Mouse (Mus musculus): Measurements from ENCODE around the gene Phf21a. TPM values are rescaled to one million over a fixed set of nuclear protein-coding genes. Genes with fewer than 3 reads are reported as not detected.

Gene Phf21a
- polyA plus RNA-seq, 1 experiment from 2014 or later, result 5.6 TPM

- no peak overlapping the region for H3K4me2 ChIP-seq
- 76% methylated on average over 7 of the region's 7 CpGs for WGBS (ENCODE audit: insufficient replicate concordance)
- ATAC-seq, result no peak
- H3K4me1 ChIP-seq, result no peaks in the 10 kb centered on the region
- H3K36me3 ChIP-seq, result no peaks in the 10 kb centered on the region
- H3K27ac ChIP-seq, result no peak overlapping the region
- H3K27me3 ChIP-seq (replicated peaks), result no peaks in the 10 kb centered on the region
- H3K4me3 ChIP-seq, result no peak overlapping the region
- no peaks in the 10 kb centered on the region for H3K9me3 ChIP-seq (replicated peaks)
- H3K9ac ChIP-seq, result no peak overlapping the region
Measured at GRCm38 (mm10) chr2:92278663-92279062, 185.7 kb downstream of the Phf21a start.

- Histone ChIP-seq H3K36me3 (no peaks in the 10 kb centered on the region), H3K9ac (no peak overlapping the region), H3K27ac (no peak overlapping the region), H3K9me3 (replicated peaks) (no peaks in the 10 kb centered on the region), H3K27me3 (replicated peaks) (no peaks in the 10 kb centered on the region), H3K4me1 (no peaks in the 10 kb centered on the region), H3K4me3 (no peak overlapping the region), H3K4me2 (no peak overlapping the region)
- WGBS (ENCODE audit: insufficient replicate concordance), result 74% methylated on average over 6 of the region's 6 CpGs
- ATAC-seq, result no peak
Measured at GRCm38 (mm10) chr2:92279398-92279797, 186.5 kb downstream of the Phf21a start.

- WGBS (ENCODE audit: insufficient replicate concordance), result 53% methylated on average over 5 of the region's 5 CpGs
- Histone ChIP-seq H3K4me1 (no peaks in the 10 kb centered on the region), H3K4me3 (no peak overlapping the region), H3K9ac (no peak overlapping the region), H3K4me2 (no peak overlapping the region), H3K27ac (no peak overlapping the region), H3K9me3 (replicated peaks) (no peaks in the 10 kb centered on the region), H3K36me3 (no peaks in the 10 kb centered on the region), H3K27me3 (replicated peaks) (no peaks in the 10 kb centered on the region)
- ATAC-seq, result no peak
Measured at GRCm38 (mm10) chr2:92285597-92285996, 192.7 kb downstream of the Phf21a start.

GRCm38 (mm10) chr2:92289335-92289734 lies 196.4 kb downstream of the Phf21a start:
- no peak overlapping the region for H3K9ac ChIP-seq
- no peak for ATAC-seq
- H3K36me3 ChIP-seq, result no peaks in the 10 kb centered on the region
- H3K27ac ChIP-seq, result no peak overlapping the region
- H3K9me3 ChIP-seq (replicated peaks), result no peaks in the 10 kb centered on the region
- no peak overlapping the region for H3K4me3 ChIP-seq
- no peak overlapping the region for H3K4me2 ChIP-seq
- H3K4me1 ChIP-seq, result no peaks in the 10 kb centered on the region
- no peaks in the 10 kb centered on the region for H3K27me3 ChIP-seq (replicated peaks)
- 65% methylated on average over 3 of the region's 3 CpGs for WGBS (ENCODE audit: insufficient replicate concordance)

- WGBS (ENCODE audit: insufficient replicate concordance), result 82% methylated on average over 3 of the region's 3 CpGs
- no peak overlapping the region for H3K4me2 ChIP-seq
- ATAC-seq, result no peak
Measured at GRCm38 (mm10) chr2:92291526-92291925, 198.6 kb downstream of the Phf21a start.

GRCm38 (mm10) chr2:92296402-92296801 lies 203.5 kb downstream of the Phf21a start:
- no peaks in the 10 kb centered on the region for H3K9me3 ChIP-seq (replicated peaks)
- H3K4me3 ChIP-seq, result no peak overlapping the region
- 3% methylated on average over 6 of the region's 6 CpGs for WGBS (ENCODE audit: insufficient replicate concordance)
- H3K27me3 ChIP-seq (replicated peaks), result no peaks in the 10 kb centered on the region
- no peak overlapping the region for H3K4me2 ChIP-seq
- H3K9ac ChIP-seq, result no peak overlapping the region
- H3K36me3 ChIP-seq, result no peaks in the 10 kb centered on the region
- no peak for ATAC-seq
- no peak overlapping the region for H3K27ac ChIP-seq
- no peaks in the 10 kb centered on the region for H3K4me1 ChIP-seq

More at GRCm38 (mm10) chr2:92291526-92291925, 198.6 kb downstream of the Phf21a start:
- Histone ChIP-seq H3K36me3 (no peaks in the 10 kb centered on the region), H3K4me3 (no peak overlapping the region), H3K9ac (no peak overlapping the region), H3K27ac (no peak overlapping the region), H3K9me3 (replicated peaks) (no peaks in the 10 kb centered on the region), H3K4me1 (no peaks in the 10 kb centered on the region), H3K27me3 (replicated peaks) (no peaks in the 10 kb centered on the region)

GRCm38 (mm10) chr2:92299896-92300295 lies 207.0 kb downstream of the Phf21a start:
- Histone ChIP-seq H3K27ac (no peak overlapping the region), H3K36me3 (no peaks in the 10 kb centered on the region), H3K9me3 (replicated peaks) (no peaks in the 10 kb centered on the region), H3K27me3 (replicated peaks) (no peaks in the 10 kb centered on the region), H3K9ac (no peak overlapping the region), H3K4me3 (no peak overlapping the region), H3K4me2 (no peak overlapping the region), H3K4me1 (no peaks in the 10 kb centered on the region)
- no peak for ATAC-seq
- WGBS (ENCODE audit: insufficient replicate concordance), result 66% methylated on average over 10 of the region's 10 CpGs

- Histone ChIP-seq H3K4me1 (no peaks in the 10 kb centered on the region), H3K4me2 (no peak overlapping the region), H3K27me3 (replicated peaks) (no peaks in the 10 kb centered on the region), H3K36me3 (no peaks in the 10 kb centered on the region), H3K9me3 (replicated peaks) (no peaks in the 10 kb centered on the region), H3K27ac (no peak overlapping the region), H3K9ac (no peak overlapping the region), H3K4me3 (no peak overlapping the region)
- 50% methylated on average over 5 of the region's 5 CpGs for WGBS (ENCODE audit: insufficient replicate concordance)
- ATAC-seq, result no peak
Measured at GRCm38 (mm10) chr2:92301849-92302607, 209.1 kb downstream of the Phf21a start.

GRCm38 (mm10) chr2:92312542-92312941 lies 219.6 kb downstream of the Phf21a start:
- ATAC-seq, result no peak
- Histone ChIP-seq H3K4me2 (no peak overlapping the region), H3K36me3 (peaks cover 4% of the 10 kb centered on the region), H3K9ac (no peak overlapping the region), H3K4me3 (no peak overlapping the region), H3K27me3 (replicated peaks) (no peaks in the 10 kb centered on the region), H3K9me3 (replicated peaks) (no peaks in the 10 kb centered on the region), H3K4me1 (0 out of 2 replicates have a peak, but pooled peaks cover 7% of the 10 kb centered on the region), H3K27ac (no peak overlapping the region)
- 75% methylated on average over 4 of the region's 4 CpGs for WGBS (ENCODE audit: insufficient replicate concordance)

- Histone ChIP-seq H3K27me3 (replicated peaks) (no peaks in the 10 kb centered on the region), H3K4me1 (0 out of 2 replicates have a peak, but pooled peaks cover 7% of the 10 kb centered on the region), H3K9me3 (replicated peaks) (no peaks in the 10 kb centered on the region), H3K4me3 (no peak overlapping the region), H3K4me2 (no peak overlapping the region), H3K9ac (no peak overlapping the region), H3K36me3 (peaks cover 4% of the 10 kb centered on the region), H3K27ac (no peak overlapping the region)
- ATAC-seq, result no peak
- WGBS (ENCODE audit: insufficient replicate concordance), result 78% methylated on average over 1 of the region's 1 CpGs
Measured at GRCm38 (mm10) chr2:92314031-92314430, 221.1 kb downstream of the Phf21a start.

- ATAC-seq, result no peak
- Histone ChIP-seq H3K9me3 (replicated peaks) (no peaks in the 10 kb centered on the region), H3K9ac (no peak overlapping the region), H3K4me3 (no peak overlapping the region), H3K36me3 (peaks cover 2% of the 10 kb centered on the region; the same call in 1 of the 2 replicates), H3K27me3 (replicated peaks) (no peaks in the 10 kb centered on the region), H3K4me1 (0 out of 2 replicates have a peak, but pooled peaks cover 7% of the 10 kb centered on the region), H3K27ac (no peak overlapping the region), H3K4me2 (no peak overlapping the region)
- WGBS (ENCODE audit: insufficient replicate concordance), result 59% methylated on average over 3 of the region's 3 CpGs
Measured at GRCm38 (mm10) chr2:92316652-92317051, 223.7 kb downstream of the Phf21a start.

GRCm38 (mm10) chr2:92317228-92317627 lies 224.3 kb downstream of the Phf21a start:
- Histone ChIP-seq H3K4me3 (no peak overlapping the region), H3K4me1 (0 out of 2 replicates have a peak, but pooled peaks cover 7% of the 10 kb centered on the region), H3K9ac (no peak overlapping the region)

More at GRCm38 (mm10) chr2:92317228-92317627, 224.3 kb downstream of the Phf21a start:
- ATAC-seq, result no peak
- H3K27me3 ChIP-seq (replicated peaks), result no peaks in the 10 kb centered on the region
- H3K4me2 ChIP-seq, result no peak overlapping the region
- no peaks in the 10 kb centered on the region for H3K9me3 ChIP-seq (replicated peaks)
- H3K27ac ChIP-seq, result no peak overlapping the region
- H3K36me3 ChIP-seq, result peaks cover 7% of the 10 kb centered on the region
- WGBS (ENCODE audit: insufficient replicate concordance), result 53% methylated on average over 5 of the region's 5 CpGs
